Mouse (Mus musculus): ENCODE results near the gene Osbpl10.

The Osbpl10 gene

GRCm38 (mm10) chr9:115172096-115172495 is 193.7 kb downstream of the Osbpl10 start:
- peak; percentile 32 to 48 for DNase-seq

GRCm38 (mm10) chr9:115179154-115179553 is 200.8 kb downstream of the Osbpl10 start:
- DNase-seq = no peak

- DNase-seq = peak; percentile 12 to 16
These were observed 201.6 kb downstream of the Osbpl10 start for GRCm38 (mm10) chr9:115179935-115180334.

GRCm38 (mm10) chr9:115186402-115186801 is 208.0 kb downstream of the Osbpl10 start:
- no peak for DNase-seq

GRCm38 (mm10) chr9:115190376-115190942 is 212.1 kb downstream of the Osbpl10 start:
- DNase-seq = no peak

GRCm38 (mm10) chr9:115192890-115193289 is 214.5 kb downstream of the Osbpl10 start:
- DNase-seq = no peak

- DNase-seq = peak in 1 of 2 experiments; percentile 24
These were observed 218.7 kb downstream of the Osbpl10 start for GRCm38 (mm10) chr9:115197082-115197481.

GRCm38 (mm10) chr9:115200166-115200862 is 221.9 kb downstream of the Osbpl10 start:
- DNase-seq = no peak

GRCm38 (mm10) chr9:115201264-115201663 is 222.9 kb downstream of the Osbpl10 start:
- no peak for DNase-seq

- DNase-seq = no peak
These were observed 224.8 kb downstream of the Osbpl10 start for GRCm38 (mm10) chr9:115203136-115203535.

GRCm38 (mm10) chr9:115205491-115205890 is 227.1 kb downstream of the Osbpl10 start:
- DNase-seq = no peak

GRCm38 (mm10) chr9:115206219-115206618 is 227.8 kb downstream of the Osbpl10 start:
- DNase-seq = peak in 1 of 2 experiments; percentile 20

GRCm38 (mm10) chr9:115209737-115210136 is 231.4 kb downstream of the Osbpl10 start:
- DNase-seq = no peak

- DNase-seq = no peak
These were observed 232.2 kb downstream of the Osbpl10 start for GRCm38 (mm10) chr9:115210535-115210934.

GRCm38 (mm10) chr9:115213755-115214264 is 235.4 kb downstream of the Osbpl10 start:
- no peak for DNase-seq

GRCm38 (mm10) chr9:115214572-115215571 is 236.5 kb downstream of the Osbpl10 start:
- DNase-seq = no peak

GRCm38 (mm10) chr9:115215830-115216701 is 237.7 kb downstream of the Osbpl10 start:
- DNase-seq = no peak

- DNase-seq = no peak
These were observed 239.6 kb downstream of the Osbpl10 start for GRCm38 (mm10) chr9:115217984-115218383.

- no peak for DNase-seq
These were observed 242.1 kb downstream of the Osbpl10 start for GRCm38 (mm10) chr9:115220466-115220865.

GRCm38 (mm10) chr9:115221265-115221664 is 242.9 kb downstream of the Osbpl10 start:
- DNase-seq = no peak

GRCm38 (mm10) chr9:115224744-115225354 is 246.5 kb downstream of the Osbpl10 start:
- DNase-seq = no peak

GRCm38 (mm10) chr9:115229145-115229544 is 250.8 kb downstream of the Osbpl10 start:
- DNase-seq = no peak

All from cerebellum, postnatal 14 days (tissue).